Mouse (Mus musculus): ENCODE results near the gene Msmp. TPM values are rescaled to one million over a fixed set of nuclear protein-coding genes. Genes with fewer than 3 reads are reported as not detected.
A peak's percentile ranks its signal among the peaks of the same experiment; 100 is the strongest.

The Msmp gene
- polyA plus RNA-seq, 1 experiment from 2014 or later = not detected

GRCm38 (mm10) chr4:43630030-43630581, 45.8 kb upstream of the Msmp start:
- Histone ChIP-seq H3K4me1 (ENCODE audit: control insufficient read depth in 2 of 2, insufficient read depth in 2 of 2, low read length in 2 of 2) (peaks cover 22 to 25% of the 10 kb centered on the region in 2 experiments), H3K9me3 (ENCODE audit: control insufficient read depth, low read length) (peaks cover 11% of the 10 kb centered on the region), H3K36me3 (ENCODE audit: control insufficient read depth, insufficient read depth, low read length) (no peaks in the 10 kb centered on the region), H3K27ac (replicated peaks in 1 of 2; ENCODE audit: control insufficient read depth in 1 of 2, insufficient read depth in 1 of 2, low read depth in 2 of 2, low read length in 2 of 2) (peak overlapping the region in 1 of 2 experiments; percentile 80; a peak in 1 of 4 replicates), H3K4me2 (ENCODE audit: low read length) (peak overlapping the region; percentile 47), H3K9ac (ENCODE audit: low read length) (no peak overlapping the region), H3K27me3 (ENCODE audit: control insufficient read depth, insufficient read depth, low read length) (no peaks in the 10 kb centered on the region), H3K4me3 (ENCODE audit: control insufficient read depth in 1 of 2, insufficient read depth in 1 of 2, low read depth in 1 of 2, low read length in 2 of 2) (0 out of 4 replicates have a peak overlapping the region, but pooled peaks of 1 of the 2 experiments have one; percentile 1)
- 9% methylated on average over 5 of the region's 5 CpGs for WGBS
- ATAC-seq (ENCODE audit: insufficient number of reproducible peaks, insufficient read depth, low FRiP score, low read depth) = no peak; the same call in 1 of the 2 replicates

DNA sequence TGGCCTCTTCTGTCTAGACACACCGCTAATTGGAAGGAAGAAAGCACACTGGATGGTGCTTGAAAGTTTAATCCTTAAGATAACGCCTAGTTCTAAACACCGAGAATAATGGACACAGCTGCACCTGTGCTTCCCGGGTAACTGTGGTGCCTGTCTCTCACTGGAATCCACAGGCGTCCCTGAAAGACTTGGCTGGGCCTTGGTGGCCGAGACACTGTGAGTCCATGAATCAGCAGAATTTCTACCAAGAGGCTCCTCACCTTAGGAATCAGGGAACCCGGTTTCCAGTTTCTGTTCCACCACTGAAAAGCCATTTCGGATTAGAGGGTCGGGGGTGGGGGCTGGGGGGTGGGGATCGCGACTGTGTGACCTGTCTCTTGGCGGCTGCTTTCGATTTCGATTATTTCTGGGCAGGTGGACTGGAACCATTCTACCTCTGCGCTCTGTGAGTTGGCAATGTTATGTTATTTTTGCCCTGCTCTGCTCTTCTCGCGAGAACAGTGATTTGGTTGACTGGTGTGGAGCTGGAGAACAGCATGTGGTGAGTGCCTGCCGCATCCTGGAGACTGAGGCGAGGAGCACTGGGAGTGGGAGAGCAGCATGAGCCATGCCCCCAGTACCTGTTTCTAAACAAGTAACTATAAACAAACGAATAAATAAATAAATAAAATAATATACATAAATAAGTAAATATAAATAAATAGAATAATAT, 45.0 kb upstream of the Msmp start:
- Histone ChIP-seq H3K9me3 (ENCODE audit: control insufficient read depth, low read length) (peaks cover 17% of the 10 kb centered on the region), H3K4me3 (ENCODE audit: control insufficient read depth in 1 of 2, insufficient read depth in 1 of 2, low read depth in 1 of 2, low read length in 2 of 2) (no peak overlapping the region), H3K36me3 (ENCODE audit: control insufficient read depth, insufficient read depth, low read length) (no peaks in the 10 kb centered on the region), H3K27ac (replicated peaks in 1 of 2; ENCODE audit: control insufficient read depth in 1 of 2, insufficient read depth in 1 of 2, low read depth in 2 of 2, low read length in 2 of 2) (no peak overlapping the region), H3K9ac (ENCODE audit: low read length) (peak overlapping the region; percentile 46; the same call in 1 of the 2 replicates), H3K27me3 (ENCODE audit: control insufficient read depth, insufficient read depth, low read length) (no peaks in the 10 kb centered on the region), H3K4me1 (ENCODE audit: control insufficient read depth in 2 of 2, insufficient read depth in 2 of 2, low read length in 2 of 2) (peaks cover 21 to 22% of the 10 kb centered on the region in 2 experiments), H3K4me2 (ENCODE audit: low read length) (peak overlapping the region; percentile 45)
- WGBS = 45% methylated on average over 20 of the region's 20 CpGs
- ATAC-seq (ENCODE audit: insufficient number of reproducible peaks, insufficient read depth, low FRiP score, low read depth) = no peak

DNA sequence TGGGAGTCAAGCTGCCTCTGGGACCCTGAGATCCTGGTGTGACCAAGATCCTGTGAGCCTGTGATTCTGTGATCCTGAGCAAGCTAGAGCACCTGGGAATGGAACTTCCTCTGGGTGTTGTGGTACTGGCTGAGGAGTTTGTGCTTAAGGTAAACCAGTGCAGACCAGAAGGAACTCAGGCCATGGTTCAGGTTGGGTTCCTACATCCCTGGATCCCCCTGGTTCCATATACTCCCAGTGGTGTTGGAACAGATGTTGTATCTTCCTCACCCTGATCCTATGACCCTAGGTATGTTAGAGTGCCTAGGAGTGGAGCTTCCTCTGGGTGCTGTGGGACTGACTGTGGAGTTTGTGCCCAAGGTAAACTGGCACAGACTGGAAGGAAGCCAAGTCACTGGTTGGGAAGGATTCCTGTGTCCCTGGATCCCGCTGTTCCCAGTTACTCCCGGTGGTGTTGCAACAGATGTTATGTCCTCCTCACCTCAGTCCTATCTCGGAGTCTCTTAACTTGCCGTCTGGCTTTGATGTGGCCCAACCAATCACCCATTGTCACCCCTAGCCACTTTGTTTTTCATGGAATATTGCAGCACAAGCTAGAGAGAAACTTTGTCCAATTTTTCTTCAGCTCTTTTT, 36.0 kb upstream of the Msmp start:
- no peak overlapping the region for H3K4me2 ChIP-seq (ENCODE audit: low read length)
- H3K4me3 ChIP-seq (ENCODE audit: control insufficient read depth in 1 of 2, insufficient read depth in 1 of 2, low read depth in 1 of 2, low read length in 2 of 2) = no peak overlapping the region
- H3K36me3 ChIP-seq (ENCODE audit: control insufficient read depth, insufficient read depth, low read length) = no peaks in the 10 kb centered on the region
- peaks cover 7% of the 10 kb centered on the region for H3K9me3 ChIP-seq (ENCODE audit: control insufficient read depth, low read length)
- no peak overlapping the region for H3K9ac ChIP-seq (ENCODE audit: low read length)
- no peaks in the 10 kb centered on the region for H3K27me3 ChIP-seq (ENCODE audit: control insufficient read depth, insufficient read depth, low read length)
- 70% methylated on average over 4 of the region's 4 CpGs for WGBS
- H3K27ac ChIP-seq (replicated peaks in 1 of 2; ENCODE audit: control insufficient read depth in 1 of 2, insufficient read depth in 1 of 2, low read depth in 2 of 2, low read length in 2 of 2) = no peak overlapping the region
- ATAC-seq (ENCODE audit: insufficient number of reproducible peaks, insufficient read depth, low FRiP score, low read depth) = no peak
- no peaks in the 10 kb centered on the region for H3K4me1 ChIP-seq (ENCODE audit: control insufficient read depth in 2 of 2, insufficient read depth in 2 of 2, low read length in 2 of 2)

DNA sequence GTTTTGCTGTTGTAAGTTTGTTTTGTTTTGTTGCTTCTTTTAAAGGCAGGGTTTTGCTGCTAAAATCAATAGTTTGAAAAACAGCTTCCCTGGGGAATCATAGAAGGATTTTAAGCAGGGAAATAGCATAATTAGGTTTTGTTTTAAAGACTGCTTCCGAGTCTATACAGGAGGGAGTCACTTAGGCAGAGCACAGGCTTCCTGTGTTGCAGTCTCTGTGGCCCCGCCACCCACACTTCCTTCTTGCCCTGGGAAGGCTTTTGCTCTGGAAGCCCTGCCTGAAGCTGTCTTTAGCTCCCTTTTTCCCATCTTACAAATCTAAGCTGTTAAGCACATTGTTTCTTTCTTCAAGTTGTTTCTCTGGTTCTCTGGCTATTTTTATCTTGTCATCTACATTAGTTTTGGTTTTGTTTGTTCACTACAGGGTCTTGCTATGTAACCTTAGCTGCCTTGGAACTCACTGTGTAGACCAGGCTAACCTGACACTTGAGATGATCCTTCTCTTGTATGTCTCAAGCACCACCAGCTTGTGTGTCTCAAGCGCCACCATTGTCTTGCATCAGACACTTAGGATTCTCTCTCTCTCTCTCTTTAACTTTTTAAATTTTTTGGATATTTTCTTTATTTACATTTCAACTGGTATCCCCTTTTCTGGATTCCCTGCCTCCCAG, 28.9 kb upstream of the Msmp start:
- 56% methylated on average over 3 of the region's 3 CpGs for WGBS
- no peaks in the 10 kb centered on the region for H3K4me1 ChIP-seq (ENCODE audit: control insufficient read depth in 2 of 2, insufficient read depth in 2 of 2, low read length in 2 of 2)
- no peaks in the 10 kb centered on the region for H3K9me3 ChIP-seq (ENCODE audit: control insufficient read depth, low read length)
- H3K9ac ChIP-seq (ENCODE audit: low read length) = no peak overlapping the region
- H3K27ac ChIP-seq (replicated peaks in 1 of 2; ENCODE audit: control insufficient read depth in 1 of 2, insufficient read depth in 1 of 2, low read depth in 2 of 2, low read length in 2 of 2) = no peak overlapping the region
- no peak overlapping the region for H3K4me3 ChIP-seq (ENCODE audit: control insufficient read depth in 1 of 2, insufficient read depth in 1 of 2, low read depth in 1 of 2, low read length in 2 of 2)
- H3K36me3 ChIP-seq (ENCODE audit: control insufficient read depth, insufficient read depth, low read length) = no peaks in the 10 kb centered on the region
- no peaks in the 10 kb centered on the region for H3K27me3 ChIP-seq (ENCODE audit: control insufficient read depth, insufficient read depth, low read length)
- H3K4me2 ChIP-seq (ENCODE audit: low read length) = no peak overlapping the region
- no peak for ATAC-seq (ENCODE audit: insufficient number of reproducible peaks, insufficient read depth, low FRiP score, low read depth)

- 53% methylated on average over 10 of the region's 10 CpGs for WGBS
- Histone ChIP-seq H3K27ac (replicated peaks in 1 of 2; ENCODE audit: control insufficient read depth in 1 of 2, insufficient read depth in 1 of 2, low read depth in 2 of 2, low read length in 2 of 2) (no peak overlapping the region), H3K9me3 (ENCODE audit: control insufficient read depth, low read length) (no peaks in the 10 kb centered on the region), H3K9ac (ENCODE audit: low read length) (no peak overlapping the region), H3K36me3 (ENCODE audit: control insufficient read depth, insufficient read depth, low read length) (no peaks in the 10 kb centered on the region), H3K27me3 (ENCODE audit: control insufficient read depth, insufficient read depth, low read length) (no peaks in the 10 kb centered on the region), H3K4me2 (ENCODE audit: low read length) (no peak overlapping the region), H3K4me3 (ENCODE audit: control insufficient read depth in 1 of 2, insufficient read depth in 1 of 2, low read depth in 1 of 2, low read length in 2 of 2) (no peak overlapping the region), H3K4me1 (ENCODE audit: control insufficient read depth in 2 of 2, insufficient read depth in 2 of 2, low read length in 2 of 2) (no peaks in the 10 kb centered on the region)
- ATAC-seq (ENCODE audit: insufficient number of reproducible peaks, insufficient read depth, low FRiP score, low read depth) = no peak
These were observed 28.2 kb upstream of the Msmp start for GRCm38 (mm10) chr4:43612534-43612933.

- H3K36me3 ChIP-seq (ENCODE audit: control insufficient read depth, insufficient read depth, low read length) = no peaks in the 10 kb centered on the region
- no peak overlapping the region for H3K4me3 ChIP-seq (ENCODE audit: control insufficient read depth in 1 of 2, insufficient read depth in 1 of 2, low read depth in 1 of 2, low read length in 2 of 2)
- no peak overlapping the region for H3K27ac ChIP-seq (replicated peaks in 1 of 2; ENCODE audit: control insufficient read depth in 1 of 2, insufficient read depth in 1 of 2, low read depth in 2 of 2, low read length in 2 of 2)
- no peaks in the 10 kb centered on the region for H3K27me3 ChIP-seq (ENCODE audit: control insufficient read depth, insufficient read depth, low read length)
- H3K9me3 ChIP-seq (ENCODE audit: control insufficient read depth, low read length) = no peaks in the 10 kb centered on the region
- ATAC-seq (ENCODE audit: insufficient number of reproducible peaks, insufficient read depth, low FRiP score, low read depth) = no peak
- H3K4me1 ChIP-seq (ENCODE audit: control insufficient read depth in 2 of 2, insufficient read depth in 2 of 2, low read length in 2 of 2) = peaks cover 7% of the 10 kb centered on the region in 2 experiments; a peak in 3 of 4 replicates
- H3K4me2 ChIP-seq (ENCODE audit: low read length) = no peak overlapping the region
- no peak overlapping the region for H3K9ac ChIP-seq (ENCODE audit: low read length)
- 42% methylated on average over 9 of the region's 9 CpGs for WGBS
These were observed 20.7 kb upstream of the Msmp start for GRCm38 (mm10) chr4:43604751-43605685.

DNA sequence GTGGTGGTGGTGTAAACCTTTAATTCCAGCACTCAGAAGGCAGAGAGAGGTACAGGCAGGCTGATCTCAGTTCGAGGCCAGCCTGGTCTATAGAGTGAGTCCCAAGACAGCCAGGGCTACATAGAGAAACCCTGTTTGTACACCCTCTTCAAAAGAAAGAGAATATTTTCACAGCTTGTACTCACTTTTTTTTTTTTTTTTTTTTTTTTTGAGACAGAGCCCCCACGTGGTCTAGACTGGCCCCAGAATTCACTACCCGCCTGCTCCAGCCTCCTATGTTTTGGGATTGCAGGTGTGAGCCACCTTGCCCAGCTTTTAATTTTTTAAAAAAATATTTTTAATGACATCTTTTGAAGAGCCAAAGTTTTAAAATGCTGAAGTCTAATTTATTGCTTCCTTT, 19.8 kb upstream of the Msmp start:
- Histone ChIP-seq H3K9me3 (ENCODE audit: control insufficient read depth, low read length) (no peaks in the 10 kb centered on the region), H3K4me1 (ENCODE audit: control insufficient read depth in 2 of 2, insufficient read depth in 2 of 2, low read length in 2 of 2) (peaks cover 7% of the 10 kb centered on the region in 2 experiments; a peak in 3 of 4 replicates), H3K27me3 (ENCODE audit: control insufficient read depth, insufficient read depth, low read length) (no peaks in the 10 kb centered on the region), H3K27ac (replicated peaks in 1 of 2; ENCODE audit: control insufficient read depth in 1 of 2, insufficient read depth in 1 of 2, low read depth in 2 of 2, low read length in 2 of 2) (no peak overlapping the region), H3K4me3 (ENCODE audit: control insufficient read depth in 1 of 2, insufficient read depth in 1 of 2, low read depth in 1 of 2, low read length in 2 of 2) (no peak overlapping the region), H3K4me2 (ENCODE audit: low read length) (no peak overlapping the region), H3K9ac (ENCODE audit: low read length) (no peak overlapping the region), H3K36me3 (ENCODE audit: control insufficient read depth, insufficient read depth, low read length) (no peaks in the 10 kb centered on the region)
- WGBS = 66% methylated on average over 3 of the region's 3 CpGs
- ATAC-seq (ENCODE audit: insufficient number of reproducible peaks, insufficient read depth, low FRiP score, low read depth) = no peak

All from heart, embryonic 14.5 days (tissue).